Mouse (Mus musculus): ENCODE data around the gene Zdhhc8. TPM values are rescaled to one million over a fixed set of nuclear protein-coding genes. Genes with fewer than 3 reads are reported as not detected.
"Not testable (repeated sequence)": the region's sequence is repeated elsewhere in the genome, so short reads cannot be mapped to it uniquely, and the experiment has no call there.

Gene Zdhhc8
- total RNA-seq, 2 experiments from 2014 or later = 132 to 134 TPM

GRCm38 (mm10) chr16:18211417-18212171 is 23.3 kb downstream of the Zdhhc8 start:
- peak; percentile 99 for TF ChIP-seq CTCF (IDR thresholded peaks at IDR 0.05)
- peak; percentile 89 to 95 for DNase-seq (ENCODE audit: extremely low spot score in 1 of 2, low spot score in 2 of 2)
- Histone ChIP-seq H3K4me3 (no peak overlapping the region), H3K27ac (peak overlapping the region; percentile 42; the same call in 1 of the 2 replicates)
- intact Hi-C loops (cut with DNase I) = loop anchor here (1.0 to 2.0 kb wide), 4 partner anchors 39 to 159 kb away; partner anchors contain the start of genes Dgcr6 and Rtn4r

- no peak overlapping the region for H3K4me3 ChIP-seq
- intact Hi-C loops (cut with DNase I) = loop anchor here (1.0 to 2.0 kb wide), 4 partner anchors 39 to 158 kb away; partner anchors contain the start of genes Dgcr6 and Rtn4r
- peak; percentile 71 to 83 for DNase-seq (ENCODE audit: extremely low spot score in 1 of 2, low spot score in 2 of 2)
- peak overlapping the region; percentile 42; the same call in 1 of the 2 replicates for H3K27ac ChIP-seq
- peak; percentile 87 for TF ChIP-seq CTCF (IDR thresholded peaks at IDR 0.05)
These were observed 24.1 kb downstream of the Zdhhc8 start for GRCm38 (mm10) chr16:18210701-18211416.

- H3K27ac ChIP-seq = no peak overlapping the region
- DNase-seq (ENCODE audit: extremely low spot score in 1 of 2, low spot score in 2 of 2) = no peak
- no peak for TF ChIP-seq CTCF (IDR thresholded peaks at IDR 0.05)
- no peak overlapping the region for H3K4me3 ChIP-seq
- intact Hi-C loops (cut with DNase I) = no loop called here
These were observed 31.4 kb downstream of the Zdhhc8 start for GRCm38 (mm10) chr16:18203430-18204091.

- DNase-seq (ENCODE audit: extremely low spot score in 1 of 2, low spot score in 2 of 2) = no peak
- intact Hi-C loops (cut with DNase I) = no loop called here
- Histone ChIP-seq H3K4me3 (no peak overlapping the region), H3K27ac (no peak overlapping the region)
- TF ChIP-seq CTCF (IDR thresholded peaks at IDR 0.05) = no peak
These were observed 32.9 kb downstream of the Zdhhc8 start for GRCm38 (mm10) chr16:18202061-18202460.

- intact Hi-C loops (cut with DNase I) = no loop called here
- H3K27ac ChIP-seq = no peak overlapping the region
- no peak for TF ChIP-seq CTCF (IDR thresholded peaks at IDR 0.05)
- DNase-seq (ENCODE audit: extremely low spot score in 1 of 2, low spot score in 2 of 2) = no peak
- no peak overlapping the region for H3K4me3 ChIP-seq
These were observed 33.3 kb downstream of the Zdhhc8 start for GRCm38 (mm10) chr16:18201620-18202019.

GRCm38 (mm10) chr16:18200062-18200461 is 34.9 kb downstream of the Zdhhc8 start:
- H3K27ac ChIP-seq = no peak overlapping the region
- intact Hi-C loops (cut with DNase I) = no loop called here
- no peak overlapping the region for H3K4me3 ChIP-seq
- no peak for TF ChIP-seq CTCF (IDR thresholded peaks at IDR 0.05)
- no peak for DNase-seq (ENCODE audit: extremely low spot score in 1 of 2, low spot score in 2 of 2)

GRCm38 (mm10) chr16:18198365-18199098 is 36.4 kb downstream of the Zdhhc8 start:
- Histone ChIP-seq H3K27ac (peak overlapping the region; percentile 50; the same call in 1 of the 2 replicates), H3K4me3 (no peak overlapping the region)
- intact Hi-C loops (cut with DNase I) = no loop called here
- TF ChIP-seq CTCF (IDR thresholded peaks at IDR 0.05) = no peak
- DNase-seq (ENCODE audit: extremely low spot score in 1 of 2, low spot score in 2 of 2) = no peak

GRCm38 (mm10) chr16:18197881-18198280 is 37.1 kb downstream of the Zdhhc8 start:
- no peak for TF ChIP-seq CTCF (IDR thresholded peaks at IDR 0.05)
- DNase-seq (ENCODE audit: extremely low spot score in 1 of 2, low spot score in 2 of 2) = peak in 1 of 2 experiments; percentile 21
- Histone ChIP-seq H3K27ac (peak overlapping the region; percentile 50; the same call in 1 of the 2 replicates), H3K4me3 (no peak overlapping the region)
- intact Hi-C loops (cut with DNase I) = no loop called here

- peak overlapping the region; percentile 87; the same call in 1 of the 2 replicates for H3K27ac ChIP-seq
- not testable (repeated sequence) for DNase-seq (ENCODE audit: extremely low spot score in 1 of 2, low spot score in 2 of 2); H3K4me3 ChIP-seq
- intact Hi-C loops (cut with DNase I) = loop anchor here (1.0 kb wide), 3 partner anchors 22 to 64 kb away; no protein-coding TSS in a partner anchor
These were observed 39.4 kb downstream of the Zdhhc8 start for GRCm38 (mm10) chr16:18195561-18195960.

GRCm38 (mm10) chr16:18195068-18195467 is 39.9 kb downstream of the Zdhhc8 start:
- intact Hi-C loops (cut with DNase I) = loop anchor here (1.0 kb wide), 3 partner anchors 22 to 64 kb away; no protein-coding TSS in a partner anchor
- TF ChIP-seq CTCF (IDR thresholded peaks at IDR 0.05) = no peak
- peak; percentile 74 to 78 for DNase-seq (ENCODE audit: extremely low spot score in 1 of 2, low spot score in 2 of 2)
- peak overlapping the region; percentile 87 for H3K27ac ChIP-seq
- H3K4me3 ChIP-seq = no peak overlapping the region

All from left cerebral cortex, adult 2 months (tissue).